Mouse (Mus musculus) gastrocnemius, adult 18-20 months (tissue): ENCODE data around the gene Klk5. TPM values are rescaled to one million over a fixed set of nuclear protein-coding genes. Genes with fewer than 3 reads are reported as not detected.
A peak's percentile ranks its signal among the peaks of the same experiment; 100 is the strongest.

ENCODE experiments used
- DNase-seq: peaks from one replicate; pipeline ENCODE4 v3.0.0; 2021; ENCODE audit warnings: low spot score
- total RNA-seq, 2 experiments: library from RNA; stranded (reverse); gene quantifications; 2 replicates each; pipeline ENCODE4 v1.2.3; 2021

The Klk5 gene
- total RNA-seq, 2 experiments from 2014 or later = not detected

GRCm38 (mm10) chr7:43876444-43876843, 34.7 kb downstream of the Klk5 start:
- no peak for DNase-seq

GRCm38 (mm10) chr7:43878281-43878680, 36.5 kb downstream of the Klk5 start:
- no peak for DNase-seq

- DNase-seq = no peak
Measured at GRCm38 (mm10) chr7:43880912-43881311, 39.1 kb downstream of the Klk5 start, which contains the start of gene Klk4. Gene Klk4, plus strand, starts transcription at chr7:43881160.

GRCm38 (mm10) chr7:43882346-43882745, 40.6 kb downstream of the Klk5 start:
- DNase-seq = peak; percentile 29

- no peak for DNase-seq
Measured at GRCm38 (mm10) chr7:43882811-43883210, 41.0 kb downstream of the Klk5 start.

- peak; percentile 26 for DNase-seq
Measured at GRCm38 (mm10) chr7:43883547-43883946, 41.8 kb downstream of the Klk5 start.

GRCm38 (mm10) chr7:43891365-43891764, 49.6 kb downstream of the Klk5 start:
- DNase-seq = no peak

- no peak for DNase-seq
Measured at GRCm38 (mm10) chr7:43891788-43892187, 50.0 kb downstream of the Klk5 start.

- peak; percentile 81 for DNase-seq
Measured at GRCm38 (mm10) chr7:43894836-43895235, 53.1 kb downstream of the Klk5 start.

Other genes with a start within 250 kb of the Klk5 start
- not detected for gene Zfp819, start 234.8 kb upstream of the Klk5 start, total RNA-seq
- gene Ceacam18, start 207.3 kb upstream of the Klk5 start, total RNA-seq = not detected
- gene Siglece, start 181.8 kb upstream of the Klk5 start, total RNA-seq = under 1 TPM; 0.16 to 0.40 TPM
- 1 to 10 TPM; 1.7 to 2.0 TPM for gene Ctu1, start 170.0 kb upstream of the Klk5 start, total RNA-seq
- gene Klk14, start 151.6 kb upstream of the Klk5 start, total RNA-seq = not detected
- under 1 TPM in 1 of 2 experiments, not detected in 1; 0.33 TPM for gene Klk13, start 129.4 kb upstream of the Klk5 start, total RNA-seq
- gene Klk12, start 73.1 kb upstream of the Klk5 start, total RNA-seq = not detected
- gene Klk11, start 67.4 kb upstream of the Klk5 start, total RNA-seq = under 1 TPM in 1 of 2 experiments, not detected in 1; 0.53 TPM
- under 1 TPM; 0.39 to 0.47 TPM for gene Klk10, start 60.9 kb upstream of the Klk5 start, total RNA-seq
- gene Klk9, start 50.1 kb upstream of the Klk5 start, total RNA-seq = not detected
- gene Klk8, start 44.4 kb upstream of the Klk5 start, total RNA-seq = 1 to 10 TPM; 1.1 to 1.3 TPM
- gene Klk7, start 30.7 kb upstream of the Klk5 start, total RNA-seq = not detected
- gene Klk6, start 17.5 kb upstream of the Klk5 start, total RNA-seq = not detected
- gene Klk4, start 39.2 kb downstream of the Klk5 start, total RNA-seq = not detected
- gene Klk15, start 91.8 kb downstream of the Klk5 start, total RNA-seq = not detected
- not detected for gene Klk1b8, start 108.7 kb downstream of the Klk5 start, total RNA-seq
- gene Klk1b1, start 124.8 kb downstream of the Klk5 start, total RNA-seq = not detected
- gene Klk1b9, start 134.1 kb downstream of the Klk5 start, total RNA-seq = not detected
- not detected for gene Klk1b11, start 153.9 kb downstream of the Klk5 start, total RNA-seq
- gene Klk1b26, start 170.2 kb downstream of the Klk5 start, total RNA-seq = 1 to 10 TPM in 1 of 2 experiments, under 1 TPM in 1; 0.21 to 1.1 TPM
- not detected for gene Klk1b27, start 210.3 kb downstream of the Klk5 start, total RNA-seq